ENCODE assay signal across 10 mouse cellular contexts in genomic region chr17:5132296-5132986, GRCm38 (mm10).
A peak's percentile ranks its signal among the peaks of the same experiment; 100 is the strongest.
DNase-seq lines count a peak whose midpoint lies in the region; ATAC-seq and TF ChIP-seq lines count a peak whose summit lies in the region.
"Had no signal": no experiment of that assay in that cellular context is flagged by ENCODE, and none has a peak within 500 bp of the region (broad histone marks: within the 10 kb centered on the region; RNA-seq: fewer than 3 reads in every experiment).

No protein-coding gene starts in this region.

- no peaks in the 10 kb centered on the region for H3K27me3 ChIP-seq in hindbrain, embryonic 16.5 days (replicated peaks; ENCODE audit: control insufficient read depth, insufficient read depth, low read length)
- H3K27me3 ChIP-seq in hindbrain, postnatal 0 days (ENCODE audit: insufficient read depth, low read length) = no peaks in the 10 kb centered on the region
- no peaks in the 10 kb centered on the region for H3K27me3 ChIP-seq in forebrain, embryonic 12.5 days
- no peaks in the 10 kb centered on the region for H3K27me3 ChIP-seq in heart, embryonic 12.5 days (replicated peaks)
- H3K27me3 ChIP-seq: liver, embryonic 15.5 days had no signal

- no peak for TF ChIP-seq CTCF in hindbrain, postnatal 0 days (IDR thresholded peaks at IDR 0.05; ENCODE audit: low read depth)

- 0 out of 2 replicates have a peak, but pooled peaks have one; percentile 22 for ATAC-seq in hindbrain, embryonic 16.5 days
- no peak for ATAC-seq in hindbrain, postnatal 0 days
- ATAC-seq in forebrain, embryonic 12.5 days (ENCODE audit: low FRiP score) = no peak
- no peak for ATAC-seq in heart, embryonic 12.5 days (ENCODE audit: insufficient number of reproducible peaks, low FRiP score)
- ATAC-seq: midbrain, embryonic 16.5 days had no signal

- 87% methylated on average over 14 of the region's 14 CpGs for WGBS in hindbrain, embryonic 16.5 days
- WGBS in hindbrain, postnatal 0 days = 89% methylated on average over 14 of the region's 14 CpGs
- WGBS in forebrain, embryonic 12.5 days = 90% methylated on average over 14 of the region's 14 CpGs
- 92% methylated on average over 14 of the region's 14 CpGs for WGBS in heart, embryonic 12.5 days

- peaks cover 2% of the 10 kb centered on the region; the same call in 1 of the 2 replicates for H3K4me1 ChIP-seq in hindbrain, embryonic 16.5 days (ENCODE audit: control insufficient read depth, insufficient read depth, low read depth, low read length)
- no peaks in the 10 kb centered on the region; the same call in 1 of the 2 replicates for H3K4me1 ChIP-seq in hindbrain, postnatal 0 days (ENCODE audit: insufficient read depth, low read length)
- peaks cover 16% of the 10 kb centered on the region for H3K4me1 ChIP-seq in forebrain, embryonic 12.5 days
- peaks cover 10% of the 10 kb centered on the region; the same call in 1 of the 2 replicates for H3K4me1 ChIP-seq in heart, embryonic 12.5 days (replicated peaks)

- H3K27ac ChIP-seq in hindbrain, embryonic 16.5 days (ENCODE audit: low read depth, low read length) = no peak overlapping the region
- H3K27ac ChIP-seq in hindbrain, postnatal 0 days = no peak overlapping the region
- H3K27ac ChIP-seq in forebrain, embryonic 12.5 days = no peak overlapping the region
- H3K27ac ChIP-seq in heart, embryonic 12.5 days (ENCODE audit: poor library complexity, severe bottlenecking) = no peak overlapping the region
- H3K27ac ChIP-seq: liver, embryonic 15.5 days had no signal

- H3K9ac ChIP-seq in hindbrain, embryonic 16.5 days (ENCODE audit: low read depth, low read length) = no peak overlapping the region
- no peak overlapping the region for H3K9ac ChIP-seq in hindbrain, postnatal 0 days (replicated peaks; ENCODE audit: low read length)
- no peak overlapping the region for H3K9ac ChIP-seq in forebrain, embryonic 12.5 days
- no peak overlapping the region for H3K9ac ChIP-seq in heart, embryonic 12.5 days
- H3K9ac ChIP-seq: liver, embryonic 15.5 days had no signal

- H3K9me3 ChIP-seq in hindbrain, embryonic 16.5 days (ENCODE audit: control insufficient read depth, low read length) = no peaks in the 10 kb centered on the region
- H3K9me3 ChIP-seq in hindbrain, postnatal 0 days (ENCODE audit: low read length) = no peaks in the 10 kb centered on the region
- H3K9me3 ChIP-seq in forebrain, embryonic 12.5 days = no peaks in the 10 kb centered on the region
- H3K9me3 ChIP-seq in heart, embryonic 12.5 days (replicated peaks) = no peaks in the 10 kb centered on the region
- H3K9me3 ChIP-seq: liver, embryonic 15.5 days had no signal

- no peaks in the 10 kb centered on the region for H3K36me3 ChIP-seq in hindbrain, embryonic 16.5 days (ENCODE audit: control insufficient read depth, insufficient read depth, low read length)
- H3K36me3 ChIP-seq in hindbrain, postnatal 0 days (ENCODE audit: insufficient read depth, low read length) = 0 out of 2 replicates have a peak, but pooled peaks cover under 1% of the 10 kb centered on the region
- H3K36me3 ChIP-seq in forebrain, embryonic 12.5 days (replicated peaks) = no peaks in the 10 kb centered on the region; the same call in 1 of the 2 replicates
- H3K36me3 ChIP-seq in heart, embryonic 12.5 days = peaks cover 6% of the 10 kb centered on the region; the same call in 1 of the 2 replicates

- H3K4me2 ChIP-seq in hindbrain, embryonic 16.5 days (ENCODE audit: low read length) = no peak overlapping the region
- H3K4me2 ChIP-seq in hindbrain, postnatal 0 days (ENCODE audit: low read depth, low read length) = no peak overlapping the region
- no peak overlapping the region for H3K4me2 ChIP-seq in forebrain, embryonic 12.5 days
- no peak overlapping the region for H3K4me2 ChIP-seq in heart, embryonic 12.5 days
- H3K4me2 ChIP-seq: liver, embryonic 15.5 days had no signal

- no peak for DNase-seq in hindbrain, postnatal 0 days (ENCODE audit: low spot score)
- peak; percentile 47 for DNase-seq in 3T3-L1 (ENCODE audit: low read depth, low spot score)
- peak; percentile 65 for DNase-seq in Muller cell, postnatal 12 days (ENCODE audit: inconsistent ontology term)
- peak; percentile 57 for DNase-seq in kidney, adult 18-20 months
- DNase-seq in c-Kit-positive CD71-positive TER-119-positive erythroid progenitor cells, embryonic 14.5 days (ENCODE audit: low spot score) = no peak

- no peak overlapping the region for H3K4me3 ChIP-seq in hindbrain, embryonic 16.5 days (ENCODE audit: low read length)
- H3K4me3 ChIP-seq in hindbrain, postnatal 0 days (ENCODE audit: low read length) = no peak overlapping the region
- no peak overlapping the region for H3K4me3 ChIP-seq in forebrain, embryonic 12.5 days (replicated peaks)
- no peak overlapping the region for H3K4me3 ChIP-seq in heart, embryonic 12.5 days
- H3K4me3 ChIP-seq: liver, embryonic 15.5 days had no signal

Comparison
In these comparisons a context has a peak if more than half of its experiments do, and no peak if none do; other contexts are left out.
1. DNase-seq: peak in 3T3-L1 (single experiment), Muller cell, postnatal 12 days (single experiment) and kidney, adult 18-20 months (single experiment); none in hindbrain, postnatal 0 days (single experiment) and c-Kit-positive CD71-positive TER-119-positive erythroid progenitor cells, embryonic 14.5 days (single experiment).